8 mouse cellular contexts compared by ENCODE assay signal in the genomic region with DNA sequence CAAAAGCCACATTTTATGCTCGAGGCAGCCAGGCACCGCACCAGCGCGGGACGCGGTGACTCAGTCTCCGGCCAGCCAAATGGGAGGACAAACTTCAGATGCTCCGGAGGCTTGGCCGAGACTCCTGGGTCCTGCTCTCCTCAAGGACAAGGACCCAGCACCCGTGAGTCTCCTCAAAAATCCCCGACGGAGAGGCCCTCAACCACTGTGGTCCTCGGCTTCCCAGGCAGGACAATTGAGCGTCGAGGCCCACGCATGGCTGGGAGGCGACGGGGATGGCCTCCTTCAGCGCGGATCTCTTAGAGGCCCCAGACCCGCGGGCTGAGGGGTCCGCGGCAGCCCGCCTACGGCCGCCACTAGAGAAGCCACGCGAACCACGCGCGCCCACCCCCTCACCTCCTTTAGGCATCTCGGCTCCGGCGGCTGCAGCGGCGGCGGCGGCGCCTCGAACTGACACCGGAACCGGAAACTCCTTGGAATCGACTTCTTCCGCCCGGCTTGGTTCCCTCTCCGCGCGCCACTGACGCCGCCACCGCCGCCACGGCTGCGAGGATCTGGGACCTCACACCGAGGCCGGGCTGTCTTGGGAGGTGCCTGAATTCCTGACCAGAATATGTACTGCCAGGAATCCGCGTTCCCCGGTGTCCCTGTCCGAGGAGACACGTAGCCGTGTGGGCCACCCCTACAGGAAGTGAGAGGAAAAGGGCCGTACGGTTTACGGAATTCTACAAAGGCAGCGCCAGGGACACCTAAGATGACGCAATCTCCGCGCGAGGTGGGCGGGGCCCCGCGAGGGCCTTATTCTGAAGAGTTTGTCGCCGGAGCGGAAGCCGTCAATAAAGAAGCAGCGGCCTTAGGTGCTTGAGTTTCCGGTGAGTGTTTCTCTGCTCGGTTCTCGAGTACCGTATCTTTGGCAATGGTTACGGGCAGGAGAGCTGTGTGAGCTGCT. TPM values are rescaled to one million over a fixed set of nuclear protein-coding genes. Genes with fewer than 3 reads are reported as not detected.
A peak's percentile ranks its signal among the peaks of the same experiment; 100 is the strongest.
DNase-seq lines count a peak whose midpoint lies in the region; ATAC-seq lines count a peak whose summit lies in the region.

Pdap1 (minus strand) TSS at position 668 of the 949 bp plus-strand sequence.
Bud31 (plus strand) TSS at position 792 of the 949 bp plus-strand sequence.

- H3K9ac ChIP-seq in hindbrain, embryonic 16.5 days (ENCODE audit: low read depth, low read length) = peak within 1 kb of the TSS; percentile 89

- H3K27me3 ChIP-seq in hindbrain, embryonic 16.5 days (replicated peaks; ENCODE audit: control insufficient read depth, insufficient read depth, low read length) = no peaks in the 10 kb centered on the region

- H3K4me2 ChIP-seq in hindbrain, embryonic 16.5 days (ENCODE audit: low read length) = peak within 1 kb of the TSS; percentile 95

- H3K27ac ChIP-seq in hindbrain, embryonic 16.5 days (ENCODE audit: low read depth, low read length) = peak within 1 kb of the TSS; percentile 96
- peak within 1 kb of the TSS; percentile 96 for H3K27ac ChIP-seq in macrophage

- WGBS in hindbrain, embryonic 16.5 days = under 1% methylated on average over 75 of the region's 84 CpGs
- WGBS in macrophage (ENCODE audit: missing documents) = under 1% methylated on average over 84 of the region's 84 CpGs

- peaks cover 75% of the 10 kb centered on the region for H3K79me2 ChIP-seq in macrophage (ENCODE audit: inconsistent target)

- peak within 1 kb of the TSS; percentile 85 for H3K4me3 ChIP-seq in hindbrain, embryonic 16.5 days (ENCODE audit: low read length)
- peak within 1 kb of the TSS; percentile 98 for H3K4me3 ChIP-seq in macrophage (ENCODE audit: inconsistent target)

- peak; percentile 95 for ATAC-seq in hindbrain, embryonic 16.5 days

- no peaks in the 10 kb centered on the region for H3K9me3 ChIP-seq in hindbrain, embryonic 16.5 days (ENCODE audit: control insufficient read depth, low read length)

- H3K36me3 ChIP-seq in hindbrain, embryonic 16.5 days (ENCODE audit: control insufficient read depth, insufficient read depth, low read length) = peaks cover 23% of the 10 kb centered on the region
- H3K36me3 ChIP-seq in macrophage (ENCODE audit: inconsistent target) = peaks cover 46% of the 10 kb centered on the region

- peaks cover 22% of the 10 kb centered on the region for H3K4me1 ChIP-seq in hindbrain, embryonic 16.5 days (ENCODE audit: control insufficient read depth, insufficient read depth, low read depth, low read length)

- peak; percentile 95 for DNase-seq in T-cell, adult 2 months (ENCODE audit: low spot score)
- DNase-seq in cerebellum, postnatal 36 days = peak; percentile 94 to 98
- DNase-seq in gastrocnemius, adult 18-20 months (ENCODE audit: low spot score) = peak; percentile 96
- DNase-seq in left cerebral cortex, adult 18-20 months (ENCODE audit: low spot score in 2 of 2) = peak; percentile 94
- peak; percentile 95 for DNase-seq in right cerebral cortex, adult 18-20 months
- peak; percentile 83 for DNase-seq in urinary bladder, postnatal 10 days (ENCODE audit: low spot score)

RNA-seq across cellular contexts. Expression of gene Pdap1, which starts in this region (rescaled TPM):
- 10 to 100 TPM; 56.0 to 56.6 TPM for total RNA-seq in gastrocnemius, adult 18-20 months (2021)
- 90.9 and 98.7 TPM in 2 replicates for polyA plus RNA-seq in hindbrain, embryonic 16.5 days (2015; fragmentation: Nextera tagmentation; extraction: Ambion mirVana)
- total RNA-seq in left cerebral cortex, adult 18-20 months (2021) = 10 to 100 TPM; 91.3 to 96.3 TPM
- total RNA-seq in macrophage (2018; cell fraction: chromatin; rRNA removed) = 10 to 100 TPM; 17.8 to 64.3 (median 41.5) TPM
- total RNA-seq in macrophage (2018; cell fraction: cytosol; rRNA removed) = 10 to 100 TPM; 26.7 to 39.4 (median 31.9) TPM
- total RNA-seq in macrophage (2018; cell fraction: nucleus; rRNA removed) = 10 to 100 TPM in 25 of 26 experiments, 1 to 10 TPM in 1; 7.9 to 39.1 (median 20.0) TPM
- 39.1 to 134 TPM (median 69.9 TPM) in 3 replicates for polyA plus RNA-seq in macrophage (2018)

RNA-seq across cellular contexts. Expression of gene Bud31, which starts in this region (rescaled TPM):
- total RNA-seq in gastrocnemius, adult 18-20 months (2021) = 10 to 100 TPM; 48.5 to 54.9 TPM
- 164 and 169 TPM in 2 replicates for polyA plus RNA-seq in hindbrain, embryonic 16.5 days (2015; fragmentation: Nextera tagmentation; extraction: Ambion mirVana)
- total RNA-seq in left cerebral cortex, adult 18-20 months (2021) = 10 to 100 TPM; 75.7 to 78.8 TPM
- total RNA-seq in macrophage (2018; cell fraction: chromatin; rRNA removed) = 100 to 1,000 TPM in 17 of 26 experiments, 10 to 100 TPM in 9; 78.4 to 282 (median 114) TPM
- 100 to 1,000 TPM; 116 to 165 (median 134) TPM for total RNA-seq in macrophage (2018; cell fraction: cytosol; rRNA removed)
- 100 to 1,000 TPM in 18 of 26 experiments, 10 to 100 TPM in 8; 82.6 to 220 (median 107) TPM for total RNA-seq in macrophage (2018; cell fraction: nucleus; rRNA removed)
- 133 to 160 TPM (median 139 TPM) in 3 replicates for polyA plus RNA-seq in macrophage (2018)

Comparison
In these comparisons a context has a peak if more than half of its experiments do, and no peak if none do; other contexts are left out.
1. Peak in every context shown above with its lines: DNase-seq, ATAC-seq, H3K4me3 ChIP-seq and H3K27ac ChIP-seq.